Mouse (Mus musculus) hindlimb bud, embryonic 11.5 days (tissue): ENCODE results near the gene Lif.

ENCODE experiments used
- DNase-seq: peaks from one replicate; pipeline ENCODE4 v3.0.0-alpha.2; 2012; ENCODE audit warnings: low read depth, low spot score; ENCODE audit errors: extremely low spot score

Lif gene

DNA sequence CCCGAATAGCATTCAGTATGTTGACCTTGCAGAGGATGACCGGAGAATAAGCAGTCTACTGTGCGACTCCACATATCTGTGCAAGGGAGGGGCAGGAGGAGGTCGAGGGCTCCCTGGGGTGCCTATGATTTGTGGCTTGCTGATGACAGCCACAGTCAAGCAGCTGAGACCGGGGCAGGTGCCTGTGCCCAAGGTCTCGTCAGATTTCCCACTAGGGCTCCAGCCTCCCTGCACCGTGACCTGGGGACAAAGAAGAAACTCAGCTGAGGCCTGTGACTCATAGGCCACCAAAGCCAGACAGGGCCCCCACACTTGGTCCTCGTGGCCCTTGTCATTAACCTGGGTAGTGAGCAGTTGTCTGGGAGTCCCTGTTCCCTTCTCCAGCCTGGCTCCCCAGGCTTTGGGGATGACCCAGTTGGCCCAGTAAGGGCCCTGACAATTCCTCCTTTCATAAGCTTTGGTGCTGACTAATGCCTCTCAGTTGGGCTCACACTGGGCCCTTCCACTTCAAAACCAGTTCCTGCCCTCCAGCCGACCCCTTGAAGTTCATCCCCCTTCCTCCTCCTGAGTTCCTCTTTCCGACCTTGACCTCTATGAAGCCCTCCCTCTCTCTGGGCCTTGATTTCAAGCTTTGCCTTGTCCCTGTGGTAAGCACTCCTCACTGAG lies 39.4 kb downstream of the Lif start:
- DNase-seq: no peak

GRCm38 (mm10) chr11:4297753-4298152 lies 40.4 kb downstream of the Lif start:
- DNase-seq: no peak

DNA sequence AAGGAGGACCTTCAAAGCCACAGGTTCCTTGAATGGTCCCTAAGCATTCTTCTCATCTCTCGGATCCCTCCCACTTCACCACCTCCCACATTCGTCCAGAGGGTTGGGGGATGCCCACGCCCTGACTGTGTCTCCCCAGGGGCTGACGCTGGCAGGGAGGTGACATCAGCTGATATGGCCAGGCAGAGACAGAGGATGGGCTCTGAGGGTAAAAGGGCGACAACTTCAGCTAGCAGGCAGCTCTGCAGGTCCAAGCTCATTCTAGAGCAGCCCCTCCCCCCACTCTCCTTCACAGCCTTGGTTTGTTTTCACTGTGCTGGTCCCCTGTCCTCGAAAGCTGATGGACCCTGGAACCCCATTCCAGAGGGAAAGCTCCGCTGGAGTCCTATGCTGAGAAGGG lies 41.3 kb downstream of the Lif start:
- DNase-seq: no peak

- no peak for DNase-seq
Measured at GRCm38 (mm10) chr11:4299191-4299590, 41.8 kb downstream of the Lif start.

- DNase-seq: no peak
Measured at GRCm38 (mm10) chr11:4299735-4300474, 42.5 kb downstream of the Lif start.

DNA sequence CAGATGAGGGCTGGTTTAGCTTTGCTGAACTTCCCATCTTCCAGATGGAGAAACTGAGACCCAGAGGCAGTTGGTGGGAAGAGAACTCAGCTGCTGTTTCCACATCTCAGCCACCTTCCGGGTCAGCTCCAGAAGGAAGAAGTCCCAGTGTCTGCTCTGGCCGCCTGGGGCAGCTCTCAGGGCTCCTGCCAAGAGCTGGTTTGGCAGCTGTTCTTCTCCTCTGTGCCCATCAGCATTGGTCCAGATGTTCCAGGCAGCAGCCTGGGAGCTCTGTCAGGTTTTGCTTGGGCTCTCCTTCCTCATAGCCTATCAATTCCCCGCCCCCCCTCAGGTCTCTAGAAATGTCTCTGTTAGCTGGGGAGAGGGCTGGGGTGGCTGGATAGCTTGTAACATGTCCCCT lies 43.3 kb downstream of the Lif start:
- DNase-seq: no peak

DNA sequence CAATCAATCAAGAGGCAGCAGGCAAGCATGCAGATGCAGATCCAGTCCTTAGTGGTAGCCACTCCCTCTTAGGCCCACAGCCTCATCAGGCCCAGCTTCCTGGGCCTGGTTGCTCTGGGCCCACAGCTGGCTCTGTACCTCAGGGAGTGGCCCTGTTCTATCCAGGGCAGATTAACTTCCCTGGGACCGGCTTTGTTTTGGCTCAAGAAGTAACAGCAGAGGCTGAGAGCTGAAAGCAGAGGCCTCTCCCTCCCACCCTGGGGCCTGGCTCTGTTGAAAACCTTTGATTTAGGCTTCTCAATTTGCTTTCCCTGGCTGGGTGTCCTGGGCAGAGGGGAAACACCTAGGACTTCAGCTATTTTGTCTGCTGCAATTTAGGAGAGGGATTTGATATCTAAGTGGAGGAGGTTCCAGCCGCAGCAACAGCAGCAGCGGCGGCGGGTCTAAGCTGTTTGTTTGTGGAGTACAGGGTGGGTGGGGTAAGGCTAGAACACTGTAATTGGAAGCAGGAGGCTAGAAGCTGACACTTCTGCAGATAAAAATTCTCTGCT lies 45.1 kb downstream of the Lif start:
- DNase-seq: no peak

GRCm38 (mm10) chr11:4303033-4303432 lies 45.7 kb downstream of the Lif start:
- DNase-seq: no peak

DNA sequence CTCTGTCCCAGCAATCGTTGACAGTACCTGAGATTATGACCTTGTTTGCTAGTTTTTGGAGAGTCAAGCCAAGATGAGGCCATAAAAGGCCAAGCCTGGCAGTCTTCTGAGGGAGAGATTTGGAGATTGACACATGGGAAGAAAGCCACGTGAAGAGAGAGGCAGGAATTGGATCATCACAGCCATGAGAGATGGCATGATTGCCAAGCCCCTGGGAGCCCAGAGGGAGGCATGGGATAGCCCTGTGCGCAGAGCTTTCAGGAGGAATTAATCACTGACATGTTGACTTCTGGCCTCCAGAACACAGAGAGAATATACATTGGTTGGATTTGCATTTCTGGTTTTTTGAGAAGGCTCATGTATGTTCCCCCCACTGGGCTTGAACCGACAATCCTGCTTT lies 46.8 kb downstream of the Lif start:
- DNase-seq: no peak

DNA sequence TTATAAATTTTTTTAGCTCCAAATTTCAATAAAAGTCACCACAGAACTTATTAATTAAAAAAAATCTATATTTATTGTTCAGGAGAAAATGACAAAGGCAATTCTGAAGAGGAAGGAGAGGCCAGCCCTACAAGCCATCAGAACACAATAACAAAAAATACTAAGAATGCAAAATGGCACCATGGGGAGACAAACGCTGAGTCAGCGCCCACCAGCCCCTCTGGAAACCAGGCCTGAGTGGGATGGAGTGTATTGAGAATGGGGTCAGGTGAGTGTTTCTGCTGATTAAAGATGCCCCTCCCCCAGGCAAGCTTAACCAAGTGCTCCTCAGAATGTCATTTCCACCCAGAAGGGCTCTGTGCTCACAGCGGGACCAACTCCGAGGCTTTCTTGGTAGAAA lies 47.7 kb downstream of the Lif start:
- no peak for DNase-seq

DNA sequence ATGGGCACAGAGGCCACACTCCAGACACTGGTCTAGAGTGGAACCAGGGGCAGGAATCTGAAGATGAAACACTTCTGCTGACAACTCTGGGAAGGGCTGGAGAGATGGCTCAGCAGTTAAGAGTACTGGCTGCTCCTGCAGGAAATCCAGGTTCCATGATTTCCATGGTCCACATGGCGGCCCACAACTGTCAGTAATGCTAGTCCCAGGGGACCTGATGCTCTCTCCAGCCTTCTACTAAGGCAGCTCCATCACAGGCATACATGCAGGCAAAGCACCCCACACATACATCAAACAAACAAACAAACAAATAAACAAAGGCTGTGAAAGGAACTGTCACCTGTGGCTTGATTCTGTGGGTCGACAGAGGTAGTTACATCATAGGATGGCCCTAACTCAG lies 48.7 kb downstream of the Lif start:
- DNase-seq: no peak

GRCm38 (mm10) chr11:4308060-4308513 lies 50.7 kb downstream of the Lif start:
- no peak for DNase-seq

DNA sequence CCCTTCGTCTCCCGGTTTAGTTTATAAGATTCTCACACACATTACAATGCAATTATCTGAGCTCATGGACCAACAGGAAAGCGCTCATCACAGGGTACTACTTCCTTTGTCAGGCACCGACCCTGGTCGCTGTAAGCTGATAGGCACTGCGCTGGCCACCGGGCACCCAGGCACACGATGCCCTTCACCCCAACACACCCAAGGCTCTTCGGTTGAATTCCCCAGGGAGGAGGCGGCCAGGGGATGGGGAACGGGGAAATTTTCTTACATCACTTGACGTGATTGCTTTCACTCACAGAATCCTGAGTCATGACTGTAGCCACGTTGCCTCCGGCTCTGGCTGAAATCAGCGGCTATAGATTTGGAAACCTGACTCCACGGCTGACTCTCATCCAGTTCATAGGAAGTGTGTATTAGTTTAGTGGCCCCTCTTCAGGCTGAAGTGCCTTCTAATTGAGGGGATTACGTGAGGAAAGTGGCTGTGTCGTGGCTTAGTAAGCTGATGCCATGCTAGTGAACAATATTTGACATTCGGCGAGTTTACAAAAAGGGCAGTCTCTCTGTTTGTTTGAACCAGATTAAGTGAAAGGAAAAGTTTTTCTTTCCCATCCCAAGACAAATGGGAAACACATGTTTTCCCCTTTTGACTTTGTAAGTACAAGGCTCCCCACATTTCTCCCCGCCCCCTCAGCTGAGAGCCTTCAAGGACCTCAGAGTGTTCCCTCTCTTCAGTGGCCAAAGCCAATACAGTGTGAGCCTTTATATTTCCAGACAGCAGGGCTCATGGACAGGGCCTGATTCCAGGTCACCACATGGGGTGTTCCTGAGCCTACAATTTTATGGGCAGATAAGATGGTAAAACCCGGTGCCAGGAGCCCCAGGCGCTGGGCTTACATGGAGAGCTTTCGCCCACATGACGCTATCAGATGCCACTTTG lies 51.4 kb downstream of the Lif start:
- peak; percentile 74 for DNase-seq

GRCm38 (mm10) chr11:4309613-4310012 lies 52.3 kb downstream of the Lif start:
- DNase-seq: no peak

DNA sequence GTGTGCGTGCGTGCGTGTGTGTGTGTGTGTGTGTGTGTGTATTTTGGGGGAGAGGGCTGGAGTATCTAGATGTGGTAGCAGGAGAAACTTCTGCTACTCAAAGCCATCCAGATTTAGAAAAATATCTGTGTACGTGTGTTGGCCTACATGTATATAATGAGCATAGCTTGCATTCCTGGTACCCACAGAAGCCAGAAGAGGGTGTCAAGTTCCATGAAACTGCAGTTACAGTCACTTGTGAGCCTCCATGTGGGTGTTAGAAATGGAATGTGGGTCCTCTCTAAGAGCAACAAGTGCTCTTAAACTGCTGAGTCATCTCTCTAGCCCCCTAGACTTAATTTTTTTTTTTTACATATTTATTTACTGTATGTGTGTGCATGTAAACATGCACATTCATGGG lies 53.0 kb downstream of the Lif start:
- no peak for DNase-seq

DNA sequence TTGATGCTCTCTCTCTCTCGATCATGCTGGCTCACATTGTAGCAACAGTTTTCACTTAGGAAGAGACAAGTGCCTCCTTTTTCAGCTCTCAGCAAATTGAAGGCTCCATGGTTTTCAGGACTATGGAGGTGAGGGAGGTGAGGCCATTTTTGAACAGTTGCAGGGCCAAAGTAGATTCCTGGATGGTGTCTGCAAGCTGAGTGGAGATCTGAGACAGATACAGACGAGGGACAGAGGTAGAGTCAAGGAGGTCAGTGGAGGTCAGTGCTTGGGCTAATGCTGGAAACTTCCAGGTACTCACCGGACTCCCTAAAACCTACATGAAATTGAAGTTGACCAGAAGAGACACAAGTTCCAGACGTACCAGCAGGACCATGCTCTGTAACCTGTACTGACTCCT lies 54.8 kb downstream of the Lif start:
- no peak for DNase-seq

DNA sequence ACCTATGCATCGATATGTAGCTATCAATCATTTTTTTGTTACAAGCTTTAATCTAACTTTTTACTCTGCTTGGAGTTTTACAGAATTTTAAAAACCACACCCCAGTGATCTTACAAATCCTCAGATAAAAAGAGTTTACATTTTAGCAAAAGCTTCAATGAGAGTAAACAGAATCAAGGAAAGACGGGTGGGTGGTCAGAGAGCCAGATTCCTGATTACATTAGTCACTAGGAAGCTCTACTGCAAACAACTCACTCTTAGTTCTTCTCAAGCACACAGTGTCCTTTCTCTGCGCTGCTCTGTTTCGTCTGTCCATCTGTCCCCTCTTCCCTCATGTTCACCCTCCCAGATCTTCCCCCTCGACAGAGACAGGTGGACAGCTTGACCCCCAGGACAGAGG lies 59.9 kb downstream of the Lif start:
- DNase-seq: no peak

GRCm38 (mm10) chr11:4318011-4318410 lies 60.7 kb downstream of the Lif start:
- DNase-seq: no peak

GRCm38 (mm10) chr11:4319212-4319955 lies 62.0 kb downstream of the Lif start:
- DNase-seq: no peak

DNA sequence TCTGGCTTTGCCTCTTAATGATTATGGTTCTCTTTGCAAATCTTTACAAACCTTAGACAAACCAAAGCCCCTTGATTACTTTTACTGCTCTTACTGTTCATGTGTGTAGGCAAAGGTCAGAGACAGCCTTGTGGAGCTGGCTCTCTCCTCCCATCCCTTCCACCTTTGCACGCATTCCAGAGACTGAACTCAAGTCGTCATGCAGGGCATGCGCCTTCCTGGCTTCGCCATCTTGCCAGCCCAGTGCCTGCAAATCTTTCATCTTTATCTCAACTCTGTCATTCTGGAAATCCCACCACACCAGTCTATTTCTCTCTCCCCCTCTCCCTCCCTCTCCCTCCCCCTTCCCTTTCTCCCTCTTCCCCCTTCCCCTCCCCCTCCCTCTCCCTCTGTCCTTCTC lies 63.5 kb downstream of the Lif start:
- DNase-seq: no peak
